Mouse (Mus musculus) limb, embryonic 11.5 days (tissue): ENCODE data around the gene Acsl4. TPM values are rescaled to one million over a fixed set of nuclear protein-coding genes. Genes with fewer than 3 reads are reported as not detected.

Experiments used
- ATAC-seq: fragments of 200-750 bp; cut with Nextera tagmentation; 2 replicates; pipeline ENCODE4 v1.8.0; 2017; ENCODE audit warnings: low read depth; ENCODE audit not compliant: insufficient number of reproducible peaks, low FRiP score, low TSS enrichment
- DNase-seq: peaks from one replicate; pipeline ENCODE4 v3.0.0-alpha.2; 2015; ENCODE audit warnings: low spot score
- H3K27ac ChIP-seq: fragments of 300-500 bp; sonication (generic); replicated peaks from 2 replicates; pipeline ENCODE4 v1.5.1; 2014; ENCODE audit warnings: low read depth, mild to moderate bottlenecking, low read length
- H3K27me3 ChIP-seq: fragments of 300-500 bp; sonication (generic); 2 replicates; pipeline ENCODE4 v1.6.1; 2014; ENCODE audit warnings: mild to moderate bottlenecking, low read length, mixed read lengths; ENCODE audit not compliant: control insufficient read depth, insufficient read depth
- H3K36me3 ChIP-seq: fragments of 300-500 bp; sonication (generic); 2 replicates; pipeline ENCODE4 v1.6.1; 2014; ENCODE audit warnings: mild to moderate bottlenecking, low read length, moderate library complexity, mixed read lengths; ENCODE audit not compliant: control insufficient read depth, insufficient read depth
- H3K4me1 ChIP-seq: fragments of 300-500 bp; sonication (generic); 2 replicates; pipeline ENCODE4 v1.6.1; 2014; ENCODE audit warnings: low read length, mixed read lengths; ENCODE audit not compliant: control insufficient read depth, insufficient read depth
- H3K4me2 ChIP-seq: fragments of 300-500 bp; sonication (generic); 2 replicates; pipeline ENCODE4 v1.6.1; 2014; ENCODE audit warnings: low read depth, mild to moderate bottlenecking, moderate library complexity; ENCODE audit not compliant: severe bottlenecking
- H3K4me3 ChIP-seq: fragments of 300-500 bp; sonication (generic); 2 replicates; pipeline ENCODE4 v1.5.1; 2014; ENCODE audit warnings: low read depth, low read length
- H3K9ac ChIP-seq: fragments of 300-500 bp; sonication (generic); 2 replicates; pipeline ENCODE4 v1.6.1; 2014; ENCODE audit warnings: mild to moderate bottlenecking, low read length
- H3K9me3 ChIP-seq: fragments of 300-500 bp; sonication (generic); 2 replicates; pipeline ENCODE4 v1.6.1; 2016; ENCODE audit warnings: low read length; ENCODE audit not compliant: control insufficient read depth
- WGBS: fragments of 180-500 bp; shearing (Covaris S2); extraction: QIAGEN DNeasy Blood & Tissue Kit; methylation state at CpG from one replicate; pipeline ENCODE4 v1.1.7; 2014; 5-methylcytosine and 5-hydroxymethylcytosine counted together
- polyA plus RNA-seq: library from polyadenylated mRNA; unstranded; fragments of >200 nt; fragmentation: Nextera tagmentation; extraction: Ambion mirVana; gene quantifications from 2 replicates; pipeline ENCODE4 v1.2.1, GENCODE M21; 2014

The Acsl4 gene
- polyA plus RNA-seq, 1 experiment from 2014 or later: 13.8 TPM

- no peak for DNase-seq
- H3K27ac ChIP-seq: no peak overlapping the region
- no peak overlapping the region for H3K4me3 ChIP-seq
- H3K9me3 ChIP-seq: no peaks in the 10 kb centered on the region
- peaks cover 23% of the 10 kb centered on the region for H3K27me3 ChIP-seq
- no peak overlapping the region for H3K4me2 ChIP-seq
- H3K36me3 ChIP-seq: no peaks in the 10 kb centered on the region
- no peak overlapping the region for H3K9ac ChIP-seq
- ATAC-seq: no peak
- no peaks in the 10 kb centered on the region for H3K4me1 ChIP-seq
Observed at GRCm38 (mm10) chrX:142304592-142304991, 85.7 kb downstream of the Acsl4 start.

GRCm38 (mm10) chrX:142303456-142303855 is 86.9 kb downstream of the Acsl4 start:
- ATAC-seq (no peak), DNase-seq (no peak)
- H3K4me3 ChIP-seq: no peak overlapping the region
- H3K4me2 ChIP-seq: no peak overlapping the region
- H3K4me1 ChIP-seq: no peaks in the 10 kb centered on the region
- no peak overlapping the region for H3K27ac ChIP-seq
- H3K9ac ChIP-seq: no peak overlapping the region
- H3K27me3 ChIP-seq: peaks cover 23% of the 10 kb centered on the region
- no peaks in the 10 kb centered on the region for H3K36me3 ChIP-seq
- H3K9me3 ChIP-seq: no peaks in the 10 kb centered on the region
- 49% methylated on average over 2 of the region's 2 CpGs for WGBS

GRCm38 (mm10) chrX:142285905-142286304 is 104.4 kb downstream of the Acsl4 start:
- Histone ChIP-seq H3K9ac (no peak overlapping the region), H3K36me3 (no peaks in the 10 kb centered on the region), H3K4me2 (no peak overlapping the region), H3K27me3 (no peaks in the 10 kb centered on the region; the same call in 1 of the 2 replicates), H3K27ac (no peak overlapping the region), H3K4me1 (no peaks in the 10 kb centered on the region), H3K4me3 (no peak overlapping the region), H3K9me3 (no peaks in the 10 kb centered on the region)
- no peak for DNase-seq
- 58% methylated on average over 5 of the region's 5 CpGs for WGBS
- ATAC-seq: no peak

- H3K9ac ChIP-seq: no peak overlapping the region
- no peaks in the 10 kb centered on the region for H3K9me3 ChIP-seq
- DNase-seq (peak; percentile 22), ATAC-seq (no peak)
- H3K36me3 ChIP-seq: no peaks in the 10 kb centered on the region
- H3K4me2 ChIP-seq: no peak overlapping the region
- no peaks in the 10 kb centered on the region for H3K4me1 ChIP-seq
- no peak overlapping the region for H3K27ac ChIP-seq
- no peak overlapping the region for H3K4me3 ChIP-seq
- 56% methylated on average over 3 of the region's 3 CpGs for WGBS
- 0 out of 2 replicates have a peak, but pooled peaks cover 3% of the 10 kb centered on the region for H3K27me3 ChIP-seq
Observed at GRCm38 (mm10) chrX:142276573-142276972, 113.8 kb downstream of the Acsl4 start.

- H3K4me3 ChIP-seq: no peak overlapping the region
- whole genome bisulfite sequencing: 83% methylated on average over 3 of the region's 3 CpGs
- no peak overlapping the region for H3K9ac ChIP-seq
- no peak overlapping the region for H3K27ac ChIP-seq
- H3K4me1 ChIP-seq: no peaks in the 10 kb centered on the region
- 0 out of 2 replicates have a peak, but pooled peaks cover 4% of the 10 kb centered on the region for H3K27me3 ChIP-seq
- H3K9me3 ChIP-seq: no peaks in the 10 kb centered on the region
- no peak overlapping the region for H3K4me2 ChIP-seq
- ATAC-seq (no peak), DNase-seq (no peak)
- H3K36me3 ChIP-seq: no peaks in the 10 kb centered on the region
Observed at GRCm38 (mm10) chrX:142276031-142276430, 114.3 kb downstream of the Acsl4 start.

Other genes with a start within 250 kb of the Acsl4 start
- not detected in 2 replicates for gene Gucy2f, start 193.6 kb downstream of the Acsl4 start, polyA plus RNA-seq
- 9.9 and 12.0 TPM in 2 replicates for gene Nxt2, start 163.8 kb downstream of the Acsl4 start, polyA plus RNA-seq
- 19.8 and 22.0 TPM in 2 replicates for gene Kcne1l, start 84.2 kb downstream of the Acsl4 start, polyA plus RNA-seq